Mouse (Mus musculus) embryonic facial prominence, embryonic 15.5 days (tissue): Measurements from ENCODE around the gene Crim1. TPM values are rescaled to one million over a fixed set of nuclear protein-coding genes. Genes with fewer than 3 reads are reported as not detected.
A peak's percentile ranks its signal among the peaks of the same experiment; 100 is the strongest.

Source experiments
- ATAC-seq: fragments of 200-750 bp; cut with Nextera tagmentation; 2 replicates; pipeline ENCODE4 v1.8.0; 2017; ENCODE audit warnings: low read depth, moderate TSS enrichment; ENCODE audit not compliant: insufficient number of reproducible peaks, low FRiP score, low TSS enrichment
- H3K27ac ChIP-seq: fragments of 300-500 bp; sonication (generic); replicated peaks from 2 replicates; pipeline ENCODE4 v1.5.1; 2015; ENCODE audit warnings: mild to moderate bottlenecking, inconsistent platforms
- H3K27me3 ChIP-seq: fragments of 300-500 bp; sonication (generic); 2 replicates; pipeline ENCODE4 v1.6.1; 2015; ENCODE audit warnings: inconsistent platforms
- H3K36me3 ChIP-seq: fragments of 300-500 bp; sonication (generic); 2 replicates; pipeline ENCODE4 v1.6.1; 2015; ENCODE audit warnings: mild to moderate bottlenecking, inconsistent platforms
- H3K4me1 ChIP-seq: fragments of 300-500 bp; sonication (generic); 2 replicates; pipeline ENCODE4 v1.6.1; 2015; ENCODE audit warnings: inconsistent platforms
- H3K4me2 ChIP-seq: fragments of 300-500 bp; sonication (generic); replicated peaks from 2 replicates; pipeline ENCODE4 v1.6.1; 2015; ENCODE audit warnings: mild to moderate bottlenecking, inconsistent platforms
- H3K4me3 ChIP-seq: fragments of 300-500 bp; sonication (generic); replicated peaks from 2 replicates; pipeline ENCODE4 v1.5.1; 2015; ENCODE audit warnings: mild to moderate bottlenecking, inconsistent platforms
- H3K9ac ChIP-seq: fragments of 300-500 bp; sonication (generic); 2 replicates; pipeline ENCODE4 v1.6.1; 2015; ENCODE audit warnings: inconsistent platforms
- H3K9me3 ChIP-seq: fragments of 300-500 bp; sonication (generic); replicated peaks from 2 replicates; pipeline ENCODE4 v1.6.1; 2016; ENCODE audit warnings: inconsistent platforms
- WGBS: fragments of 180-500 bp; shearing (Covaris S2); methylation state at CpG from one replicate; pipeline ENCODE4 v1.1.7; 2015; 5-methylcytosine and 5-hydroxymethylcytosine counted together
- polyA plus RNA-seq: library from polyadenylated mRNA; unstranded; fragments of >200 nt; fragmentation: Nextera tagmentation; extraction: Ambion mirVana; gene quantifications from 2 replicates; pipeline ENCODE4 v1.2.1, GENCODE M21; 2015

Crim1 gene
- polyA plus RNA-seq, 1 experiment from 2014 or later = 7.2 TPM

DNA sequence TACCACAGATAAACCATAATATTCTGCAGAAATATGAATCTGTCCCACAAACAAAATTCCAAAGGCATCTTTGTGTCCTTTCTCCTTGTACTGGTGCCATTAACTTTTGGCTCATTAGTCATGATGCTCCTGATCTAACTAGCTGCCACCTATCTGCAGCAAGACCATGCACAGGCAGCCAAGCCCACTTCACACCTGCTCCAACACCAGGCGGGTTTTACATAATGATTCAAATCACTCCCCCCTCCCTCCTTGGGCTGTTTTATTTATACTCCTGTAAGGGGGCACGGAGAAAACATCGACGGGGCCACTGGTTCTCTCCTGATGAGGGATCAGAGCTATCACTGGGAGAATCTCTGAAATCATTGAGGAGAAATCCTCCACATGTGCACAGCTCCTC, 1.2 kb upstream of the Crim1 start:
- ATAC-seq = no peak
- peak overlapping the region; percentile 69; the same call in 1 of the 2 replicates for H3K4me3 ChIP-seq
- H3K4me1 ChIP-seq = peaks cover 30% of the 10 kb centered on the region
- H3K9ac ChIP-seq = no peak overlapping the region
- H3K9me3 ChIP-seq = no peaks in the 10 kb centered on the region
- WGBS = 19% methylated on average over 4 of the region's 4 CpGs
- no peak overlapping the region for H3K27ac ChIP-seq
- peak overlapping the region; percentile 97 for H3K4me2 ChIP-seq
- no peaks in the 10 kb centered on the region for H3K27me3 ChIP-seq
- no peaks in the 10 kb centered on the region for H3K36me3 ChIP-seq

- Histone ChIP-seq H3K9me3 (no peaks in the 10 kb centered on the region), H3K4me2 (peak overlapping the region; percentile 97), H3K36me3 (no peaks in the 10 kb centered on the region), H3K4me1 (peaks cover 32% of the 10 kb centered on the region), H3K9ac (no peak overlapping the region), H3K27me3 (no peaks in the 10 kb centered on the region), H3K4me3 (peak overlapping the region; percentile 69), H3K27ac (peak overlapping the region; percentile 90; the same call in 1 of the 2 replicates)
- WGBS = 3% methylated on average over 7 of the region's 7 CpGs
- ATAC-seq = no peak
These were observed 820 bp upstream of the Crim1 start for GRCm38 (mm10) chr17:78199231-78199625.

GRCm38 (mm10) chr17:78200561-78201220, 643 bp downstream of the Crim1 start:
- peak; percentile 40 for ATAC-seq
- H3K27me3 ChIP-seq = no peaks in the 10 kb centered on the region
- peaks cover 33% of the 10 kb centered on the region for H3K4me1 ChIP-seq

GRCm38 (mm10) chr17:78201221-78202058, 1.4 kb downstream of the Crim1 start:
- Histone ChIP-seq H3K36me3 (no peaks in the 10 kb centered on the region), H3K9me3 (no peaks in the 10 kb centered on the region), H3K27me3 (no peaks in the 10 kb centered on the region), H3K4me1 (peaks cover 41% of the 10 kb centered on the region), H3K9ac (peak overlapping the region; percentile 73), H3K4me3 (peak overlapping the region; percentile 69), H3K4me2 (peak overlapping the region; percentile 97), H3K27ac (peak overlapping the region; percentile 97)
- WGBS = under 1% methylated on average over 39 of the region's 39 CpGs
- peak; percentile 32; the same call in 1 of the 2 replicates for ATAC-seq

More at GRCm38 (mm10) chr17:78200561-78201220, 643 bp downstream of the Crim1 start:
- H3K9me3 ChIP-seq = no peaks in the 10 kb centered on the region
- H3K36me3 ChIP-seq = no peaks in the 10 kb centered on the region
- H3K27ac ChIP-seq = peak overlapping the region; percentile 97
- peak overlapping the region; percentile 69 for H3K4me3 ChIP-seq
- WGBS = under 1% methylated on average over 64 of the region's 73 CpGs
- peak overlapping the region; percentile 73 for H3K9ac ChIP-seq
- H3K4me2 ChIP-seq = peak overlapping the region; percentile 97

GRCm38 (mm10) chr17:78202221-78202620, 2.2 kb downstream of the Crim1 start:
- 6% methylated on average over 5 of the region's 5 CpGs for WGBS
- H3K4me1 ChIP-seq = peaks cover 48% of the 10 kb centered on the region
- no peaks in the 10 kb centered on the region for H3K27me3 ChIP-seq
- no peaks in the 10 kb centered on the region for H3K9me3 ChIP-seq
- H3K36me3 ChIP-seq = no peaks in the 10 kb centered on the region
- peak overlapping the region; percentile 69 for H3K4me3 ChIP-seq
- peak overlapping the region; percentile 97 for H3K4me2 ChIP-seq
- no peak for ATAC-seq
- H3K27ac ChIP-seq = no peak overlapping the region
- no peak overlapping the region for H3K9ac ChIP-seq

GRCm38 (mm10) chr17:78202756-78203155, 2.7 kb downstream of the Crim1 start:
- Histone ChIP-seq H3K9me3 (no peaks in the 10 kb centered on the region), H3K4me1 (peaks cover 54% of the 10 kb centered on the region), H3K27ac (no peak overlapping the region), H3K4me2 (peak overlapping the region; percentile 97), H3K9ac (no peak overlapping the region), H3K27me3 (no peaks in the 10 kb centered on the region), H3K36me3 (no peaks in the 10 kb centered on the region), H3K4me3 (peak overlapping the region; percentile 69)
- no peak for ATAC-seq
- 43% methylated on average over 3 of the region's 3 CpGs for WGBS

DNA sequence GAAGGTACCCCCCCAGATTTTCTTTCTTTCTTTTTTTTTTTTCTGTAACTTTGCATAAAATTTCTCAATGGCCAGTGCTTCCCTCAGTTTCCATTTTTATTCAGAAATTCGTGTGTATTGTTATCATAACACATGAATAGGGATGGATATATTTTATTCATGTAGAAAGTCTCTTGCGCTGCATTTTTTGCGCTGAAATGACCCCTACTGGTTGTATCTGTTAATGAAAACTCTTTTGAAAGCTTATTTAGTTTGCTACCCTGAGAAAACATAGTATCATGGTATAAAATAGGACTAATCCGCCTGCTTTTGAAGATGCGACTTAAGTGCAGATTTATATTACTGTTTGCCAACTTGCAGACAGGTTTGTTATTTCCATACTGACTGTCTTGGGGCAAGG, 3.4 kb downstream of the Crim1 start:
- H3K27me3 ChIP-seq = no peaks in the 10 kb centered on the region
- no peaks in the 10 kb centered on the region for H3K36me3 ChIP-seq
- ATAC-seq = no peak
- H3K27ac ChIP-seq = no peak overlapping the region
- H3K4me2 ChIP-seq = peak overlapping the region; percentile 97
- no peak overlapping the region for H3K4me3 ChIP-seq
- 38% methylated on average over 5 of the region's 5 CpGs for WGBS
- no peaks in the 10 kb centered on the region for H3K9me3 ChIP-seq
- no peak overlapping the region for H3K9ac ChIP-seq
- peaks cover 54% of the 10 kb centered on the region for H3K4me1 ChIP-seq

DNA sequence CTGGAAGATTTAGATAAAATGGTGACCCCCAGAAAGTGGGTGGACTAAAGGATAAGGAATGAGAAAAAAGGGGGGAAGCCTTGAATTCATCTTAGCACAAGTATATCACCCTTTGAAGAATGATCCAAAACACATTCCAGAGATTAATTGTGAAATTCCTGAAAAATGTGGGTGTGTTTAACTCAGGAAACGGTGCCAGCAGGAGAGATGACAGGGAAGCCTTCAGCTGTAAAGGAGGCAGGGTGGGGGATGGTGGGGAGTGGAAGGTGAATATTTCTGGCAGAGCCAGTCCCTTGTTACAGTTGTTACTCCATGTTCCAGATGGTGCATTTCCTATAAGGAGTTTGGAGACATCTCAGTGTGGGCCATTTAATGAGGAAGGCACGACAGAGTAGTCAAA, 6.4 kb downstream of the Crim1 start:
- Histone ChIP-seq H3K27ac (no peak overlapping the region), H3K4me1 (peaks cover 42% of the 10 kb centered on the region), H3K27me3 (no peaks in the 10 kb centered on the region), H3K36me3 (no peaks in the 10 kb centered on the region), H3K9me3 (no peaks in the 10 kb centered on the region), H3K4me2 (no peak overlapping the region), H3K9ac (no peak overlapping the region), H3K4me3 (no peak overlapping the region)
- WGBS = 13% methylated on average over 2 of the region's 2 CpGs
- no peak for ATAC-seq

- H3K4me2 ChIP-seq = no peak overlapping the region
- H3K27me3 ChIP-seq = no peaks in the 10 kb centered on the region
- 60% methylated on average over 3 of the region's 3 CpGs for WGBS
- H3K4me3 ChIP-seq = no peak overlapping the region
- H3K27ac ChIP-seq = no peak overlapping the region
- H3K9ac ChIP-seq = no peak overlapping the region
- no peak for ATAC-seq
- peaks cover 37% of the 10 kb centered on the region for H3K4me1 ChIP-seq
- H3K9me3 ChIP-seq = no peaks in the 10 kb centered on the region
- H3K36me3 ChIP-seq = no peaks in the 10 kb centered on the region
These were observed 7.2 kb downstream of the Crim1 start for GRCm38 (mm10) chr17:78207246-78207645.

DNA sequence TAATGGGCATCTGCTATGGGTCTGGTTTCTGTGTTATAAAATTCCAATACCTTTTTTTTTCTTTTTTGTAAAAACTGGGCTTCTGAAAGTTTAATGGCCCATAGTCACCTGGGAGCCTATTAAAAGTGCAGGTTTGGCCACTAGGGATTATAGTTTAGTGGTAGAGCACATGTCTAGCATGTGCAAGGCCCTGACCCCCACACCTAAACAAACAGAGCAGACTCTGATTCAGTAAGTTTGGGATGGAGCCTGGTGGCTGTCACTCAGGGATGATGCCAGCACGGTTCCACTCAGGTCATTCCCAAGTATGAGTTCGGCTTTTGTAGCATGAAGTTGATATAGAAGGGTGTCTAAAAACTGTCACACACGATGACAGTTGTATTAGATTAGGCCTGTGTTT, 8.8 kb downstream of the Crim1 start:
- H3K27me3 ChIP-seq = no peaks in the 10 kb centered on the region
- H3K9ac ChIP-seq = no peak overlapping the region
- no peak overlapping the region for H3K4me3 ChIP-seq
- no peak for ATAC-seq
- H3K4me1 ChIP-seq = peaks cover 37% of the 10 kb centered on the region
- no peak overlapping the region for H3K4me2 ChIP-seq
- 43% methylated on average over 3 of the region's 3 CpGs for WGBS
- H3K9me3 ChIP-seq = no peaks in the 10 kb centered on the region
- no peaks in the 10 kb centered on the region for H3K36me3 ChIP-seq
- no peak overlapping the region for H3K27ac ChIP-seq

DNA sequence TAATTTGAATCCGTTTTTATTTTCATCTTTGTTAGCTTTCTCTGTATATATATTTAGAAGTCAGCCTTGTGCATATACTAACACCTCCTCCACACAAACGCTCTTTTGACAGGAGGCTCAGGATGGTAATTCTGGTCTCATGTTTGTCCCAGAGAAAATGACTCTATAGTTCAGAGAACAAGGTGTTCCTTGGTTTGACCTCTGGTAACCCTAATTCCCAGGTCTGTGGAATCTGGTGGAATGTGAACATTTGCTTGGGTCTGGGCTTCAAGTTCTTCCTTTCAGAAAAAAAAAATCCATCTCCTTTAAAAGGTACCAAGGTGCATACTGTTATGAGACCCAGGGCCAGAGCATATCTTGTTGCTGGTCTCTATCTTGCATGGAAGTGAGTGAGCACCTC, 9.6 kb downstream of the Crim1 start:
- H3K4me1 ChIP-seq = peaks cover 37% of the 10 kb centered on the region
- H3K9me3 ChIP-seq = no peaks in the 10 kb centered on the region
- H3K27me3 ChIP-seq = no peaks in the 10 kb centered on the region
- no peak overlapping the region for H3K9ac ChIP-seq
- no peak for ATAC-seq
- no peaks in the 10 kb centered on the region for H3K36me3 ChIP-seq
- WGBS = 84% methylated on average over 2 of the region's 2 CpGs
- H3K4me3 ChIP-seq = no peak overlapping the region
- no peak overlapping the region for H3K27ac ChIP-seq
- H3K4me2 ChIP-seq = no peak overlapping the region
